ENCODE assay signal across 8 mouse cellular contexts in the genomic region with DNA sequence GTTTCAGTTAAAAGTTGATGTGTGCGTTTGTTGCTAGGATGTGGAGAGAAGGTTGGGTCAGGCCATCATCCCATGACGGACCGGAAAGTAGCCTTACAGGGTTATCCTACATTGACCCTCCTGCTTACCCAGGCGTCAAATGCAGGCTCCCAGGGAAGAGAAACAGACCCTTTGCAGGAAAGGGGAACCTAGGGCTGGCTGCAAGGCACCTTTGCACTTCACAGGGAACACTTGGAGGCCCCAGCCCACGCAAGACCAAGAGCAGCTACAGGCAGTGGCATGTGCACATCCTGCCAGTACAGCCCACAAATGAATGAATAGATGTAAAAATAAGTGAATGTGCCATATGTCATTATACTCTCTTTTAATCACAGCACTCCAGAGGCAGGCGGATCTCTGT. TPM values are rescaled to one million over a fixed set of nuclear protein-coding genes. Genes with fewer than 3 reads are reported as not detected.
DNase-seq lines count a peak whose midpoint lies in the region; ATAC-seq and TF ChIP-seq lines count a peak whose summit lies in the region.

No protein-coding gene starts in this region.

- no peaks in the 10 kb centered on the region for H3K9me3 ChIP-seq in heart, embryonic 15.5 days (replicated peaks)
- H3K9me3 ChIP-seq in G1E (replicated peaks): no peaks in the 10 kb centered on the region
- H3K9me3 ChIP-seq in forebrain, embryonic 15.5 days: no peaks in the 10 kb centered on the region
- H3K9me3 ChIP-seq in liver, embryonic 16.5 days (replicated peaks; ENCODE audit: control insufficient read depth, low read length): no peaks in the 10 kb centered on the region

- H3K9ac ChIP-seq in heart, embryonic 15.5 days: peak overlapping the region; percentile 83
- peak overlapping the region; percentile 85 for H3K9ac ChIP-seq in forebrain, embryonic 15.5 days (replicated peaks)
- H3K9ac ChIP-seq in liver, embryonic 16.5 days (ENCODE audit: low read depth, low read length): peak overlapping the region; percentile 86

- TF ChIP-seq CTCF in G1E (IDR thresholded peaks at IDR 0.05; ENCODE audit: low read depth, low read length): no peak

- DNase-seq in heart, adult 18-20 months: no peak
- DNase-seq in G1E (ENCODE audit: low spot score): no peak
- no peak for DNase-seq in retina, postnatal 1 day
- no peak for DNase-seq in ovary, postnatal 36 days (ENCODE audit: low spot score)
- no peak for DNase-seq in cerebellum, adult 18-20 months

- H3K27ac ChIP-seq in heart, embryonic 15.5 days: peak overlapping the region; percentile 97
- H3K27ac ChIP-seq in forebrain, embryonic 15.5 days (replicated peaks): peak overlapping the region; percentile 95
- peak overlapping the region; percentile 85 for H3K27ac ChIP-seq in liver, embryonic 16.5 days (ENCODE audit: low read length)

- H3K27me3 ChIP-seq in heart, embryonic 15.5 days: no peaks in the 10 kb centered on the region
- H3K27me3 ChIP-seq in G1E (ENCODE audit: insufficient read depth, low read length): no peaks in the 10 kb centered on the region
- H3K27me3 ChIP-seq in forebrain, embryonic 15.5 days: no peaks in the 10 kb centered on the region
- H3K27me3 ChIP-seq in liver, embryonic 16.5 days (ENCODE audit: control insufficient read depth, insufficient read depth, low read depth, low read length): no peaks in the 10 kb centered on the region

- no peak for ATAC-seq in heart, embryonic 15.5 days (replicated peaks; ENCODE audit: insufficient number of reproducible peaks, insufficient read depth, low FRiP score, low read depth)
- no peak for ATAC-seq in G1E (ENCODE audit: extremely low read depth, insufficient number of reproducible peaks, low FRiP score, poor library complexity, severe bottlenecking)
- peak; percentile 17 for ATAC-seq in forebrain, embryonic 15.5 days (replicated peaks)
- no peak for ATAC-seq in liver, embryonic 16.5 days (ENCODE audit: low read depth)

- WGBS in heart, embryonic 15.5 days: 14% methylated on average over 6 of the region's 6 CpGs
- WGBS in forebrain, embryonic 15.5 days: 12% methylated on average over 6 of the region's 6 CpGs
- WGBS in liver, embryonic 16.5 days (ENCODE audit: insufficient replicate concordance): 15% methylated on average over 6 of the region's 6 CpGs

- H3K36me3 ChIP-seq in heart, embryonic 15.5 days: 0 out of 2 replicates have a peak, but pooled peaks cover 4% of the 10 kb centered on the region
- peaks cover 77% of the 10 kb centered on the region for H3K36me3 ChIP-seq in G1E (replicated peaks)
- no peaks in the 10 kb centered on the region for H3K36me3 ChIP-seq in forebrain, embryonic 15.5 days
- H3K36me3 ChIP-seq in liver, embryonic 16.5 days (ENCODE audit: control insufficient read depth, insufficient read depth): no peaks in the 10 kb centered on the region

- peak overlapping the region; percentile 89 for H3K4me3 ChIP-seq in heart, embryonic 15.5 days
- peak overlapping the region; percentile 98 for H3K4me3 ChIP-seq in G1E (ENCODE audit: low read depth, low read length)
- H3K4me3 ChIP-seq in forebrain, embryonic 15.5 days: peak overlapping the region; percentile 81
- H3K4me3 ChIP-seq in liver, embryonic 16.5 days (ENCODE audit: low read depth, low read length): peak overlapping the region; percentile 88

- H3K4me1 ChIP-seq in heart, embryonic 15.5 days (replicated peaks): peaks cover 29% of the 10 kb centered on the region
- H3K4me1 ChIP-seq in G1E (ENCODE audit: insufficient read depth, low read depth, low read length): peaks cover 64% of the 10 kb centered on the region
- H3K4me1 ChIP-seq in forebrain, embryonic 15.5 days: peaks cover 19% of the 10 kb centered on the region
- H3K4me1 ChIP-seq in liver, embryonic 16.5 days (ENCODE audit: control insufficient read depth, low read depth, low read length): peaks cover 33% of the 10 kb centered on the region

- peak overlapping the region; percentile 89 for H3K4me2 ChIP-seq in heart, embryonic 15.5 days
- H3K4me2 ChIP-seq in forebrain, embryonic 15.5 days (replicated peaks): peak overlapping the region; percentile 96
- H3K4me2 ChIP-seq in liver, embryonic 16.5 days (ENCODE audit: low read depth, low read length): peak overlapping the region; percentile 95

RNA-seq across cellular contexts. Expression of a gene that starts 17.9 kb away (rescaled TPM):
- 5.2 and 8.0 TPM in 2 replicates for polyA plus RNA-seq in heart, embryonic 15.5 days (2015; fragmentation: Nextera tagmentation; extraction: Ambion mirVana)
- 10 to 100 TPM; 29.4 to 30.2 TPM for total RNA-seq in heart, adult 18-20 months (2021)
- total RNA-seq in G1E (2014; fragmentation: Nextera tagmentation): 2.0 and 5.1 TPM in 2 replicates
- total RNA-seq in G1E (2017): 2.4 and 2.6 TPM in 2 replicates
- polyA plus RNA-seq in G1E (2012): 4.3 and 7.4 TPM in 2 replicates
- polyA plus RNA-seq in forebrain, embryonic 15.5 days (2015; fragmentation: Nextera tagmentation; extraction: Ambion mirVana): 12.4 and 13.5 TPM in 2 replicates
- 3.9 and 6.4 TPM in 2 replicates for polyA plus RNA-seq in liver, embryonic 16.5 days (2015; fragmentation: Nextera tagmentation; extraction: Ambion mirVana)
